Mouse (Mus musculus) mature B cell (primary cell): ENCODE results near the gene Nrip1.

Experiments used
- in situ Hi-C: fragments of 300-500 bp; cut with MboI; formaldehyde crosslinking; loops from 2 replicates; pipeline ENCODE4 v1.14.3; 2019

Gene Nrip1

DNA sequence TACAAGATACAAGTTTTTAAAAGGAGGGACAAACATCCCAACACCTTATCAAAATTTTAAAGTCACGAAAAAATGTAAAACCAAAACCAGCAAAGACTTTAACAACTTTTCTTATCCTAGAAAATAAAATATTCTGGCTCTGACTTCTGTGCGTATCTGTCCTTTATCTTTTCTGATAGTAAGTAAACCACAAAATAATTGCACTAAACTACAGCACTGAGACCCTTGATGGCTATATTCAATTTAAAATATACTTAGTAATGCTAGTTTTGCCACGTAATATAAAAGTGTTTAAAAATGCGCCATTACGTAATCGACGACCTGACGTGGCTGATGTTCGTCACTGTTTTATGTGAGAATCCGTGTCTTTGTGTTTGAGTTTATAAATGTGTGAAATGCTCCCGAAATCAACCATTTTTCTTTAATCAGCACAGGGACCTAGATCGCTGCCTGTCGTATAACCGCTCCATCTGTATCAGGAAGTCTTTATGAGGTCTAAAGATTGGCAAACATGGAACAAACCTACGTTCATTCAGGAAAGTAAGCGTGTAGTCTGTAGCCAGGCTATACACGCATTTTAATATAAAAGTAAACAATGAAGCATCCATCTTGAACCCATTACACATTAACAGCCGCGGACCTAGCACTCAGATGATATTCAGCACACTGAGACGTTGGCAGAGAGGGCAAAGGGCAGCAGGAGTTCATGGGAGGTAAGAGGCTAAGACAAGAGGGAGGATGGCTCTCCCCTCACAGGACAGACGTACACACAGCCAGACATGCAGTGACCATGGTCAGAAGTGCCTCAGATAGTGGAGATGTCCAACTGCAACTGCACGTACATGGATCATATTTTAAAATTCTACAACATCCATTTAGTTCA, 56.4 kb downstream of the Nrip1 start:
- in situ Hi-C loops = no loop called here

DNA sequence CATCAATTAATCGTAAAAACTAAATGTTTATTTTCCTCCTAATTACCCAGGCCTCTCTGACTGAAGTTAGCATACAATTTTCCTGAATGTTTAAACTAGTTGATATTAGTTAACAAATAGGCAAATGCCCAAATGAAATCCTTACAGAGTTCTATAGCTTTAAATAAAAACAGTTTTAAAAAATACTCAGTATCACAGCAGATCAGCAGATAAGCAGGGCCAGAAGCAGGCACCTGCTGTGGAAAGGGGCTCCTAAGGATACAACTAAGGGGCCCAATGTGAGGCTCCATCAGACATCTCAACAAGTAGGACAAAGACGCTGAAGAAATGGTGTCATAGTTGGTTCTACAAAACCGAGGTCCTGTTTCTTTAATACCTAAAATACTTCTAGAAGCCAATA, 58.0 kb downstream of the Nrip1 start:
- in situ Hi-C loops = no loop called here

DNA sequence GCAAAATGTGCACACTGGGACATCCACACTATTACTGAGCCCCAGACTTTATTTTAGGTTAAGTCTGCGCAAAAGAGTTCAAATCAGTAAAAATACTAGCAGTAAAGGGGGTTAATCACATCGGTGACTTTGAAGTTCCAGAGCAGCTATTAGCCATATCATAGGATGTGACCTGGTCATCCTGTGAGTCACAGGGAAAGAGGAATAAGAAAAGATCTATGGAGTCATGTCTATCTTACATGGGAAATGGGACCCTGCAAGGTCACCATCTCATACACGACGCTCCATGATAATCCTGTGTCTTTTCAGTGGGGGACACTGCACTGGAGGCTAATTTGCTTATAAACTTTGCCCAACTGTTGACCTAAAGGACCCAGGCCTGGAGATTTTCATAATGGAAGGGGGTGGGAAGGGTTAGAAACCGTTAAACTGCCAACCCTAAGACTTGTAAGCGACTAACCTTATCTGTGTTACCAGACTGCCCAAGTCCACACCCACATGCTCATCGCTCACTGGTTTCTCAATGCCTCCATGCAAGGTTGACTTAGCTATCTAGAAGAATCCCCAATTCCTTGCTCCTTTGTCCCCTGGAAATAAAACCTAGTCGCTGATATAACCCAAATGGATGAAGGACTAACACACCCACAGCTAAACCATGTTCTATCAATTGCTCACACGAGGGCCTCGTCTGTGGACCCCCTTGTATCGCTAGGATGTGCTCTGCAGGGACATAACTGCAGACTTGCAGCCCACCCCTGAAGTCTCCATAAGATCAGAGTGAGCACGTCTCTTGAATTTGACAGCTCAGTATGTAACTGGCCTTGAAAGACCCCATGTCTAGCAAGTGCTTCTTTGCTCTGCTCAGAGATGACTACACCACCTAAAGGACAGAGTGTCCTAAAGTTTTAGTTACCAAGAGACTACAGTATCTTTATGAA, 59.3 kb downstream of the Nrip1 start:
- in situ Hi-C loops = no loop called here

DNA sequence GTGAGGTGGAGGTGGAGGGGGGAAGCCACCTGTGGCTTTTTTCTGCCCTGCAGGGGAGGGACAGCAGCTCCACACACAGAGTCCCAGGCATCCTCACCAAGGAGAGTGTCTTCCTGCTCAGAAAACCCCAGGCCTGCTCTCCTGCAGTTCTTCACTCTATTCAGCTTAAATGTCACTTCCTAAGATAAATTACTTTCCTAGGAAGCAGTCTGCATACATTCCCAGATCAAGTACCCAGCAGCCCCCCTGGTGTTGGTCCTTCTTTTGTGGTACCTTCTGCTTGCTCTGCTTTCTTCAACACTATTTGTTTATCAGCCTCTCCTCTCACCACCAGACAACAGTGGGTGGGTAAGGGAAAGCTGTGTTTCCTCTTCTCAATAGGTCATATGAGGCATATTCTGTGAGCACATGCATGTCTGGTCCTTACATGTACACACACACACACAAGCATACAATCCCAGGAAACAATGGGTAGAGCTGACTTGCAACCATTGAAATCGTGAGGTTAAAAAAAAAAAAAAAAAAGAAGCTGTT, 60.7 kb downstream of the Nrip1 start:
- in situ Hi-C loops = no loop called here

DNA sequence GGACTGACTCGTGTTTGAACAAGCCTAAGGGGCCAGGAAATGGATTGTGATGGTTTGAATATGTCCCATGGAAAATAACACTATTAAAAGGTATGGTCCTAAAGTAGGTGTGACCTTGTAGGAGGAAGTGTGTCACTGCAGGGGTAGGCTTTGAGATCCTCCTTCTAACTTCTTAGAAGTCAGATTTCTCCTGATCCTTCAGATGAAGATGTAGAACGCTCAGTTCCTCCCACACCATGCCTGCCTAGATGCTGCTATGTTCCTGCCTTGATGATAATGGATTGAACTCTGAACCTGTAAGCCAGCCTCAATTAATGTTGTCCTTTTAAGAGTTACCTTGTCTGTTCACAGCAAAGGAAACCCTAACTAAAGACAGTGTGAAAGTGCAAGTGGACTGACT, 62.8 kb downstream of the Nrip1 start:
- in situ Hi-C loops = no loop called here

DNA sequence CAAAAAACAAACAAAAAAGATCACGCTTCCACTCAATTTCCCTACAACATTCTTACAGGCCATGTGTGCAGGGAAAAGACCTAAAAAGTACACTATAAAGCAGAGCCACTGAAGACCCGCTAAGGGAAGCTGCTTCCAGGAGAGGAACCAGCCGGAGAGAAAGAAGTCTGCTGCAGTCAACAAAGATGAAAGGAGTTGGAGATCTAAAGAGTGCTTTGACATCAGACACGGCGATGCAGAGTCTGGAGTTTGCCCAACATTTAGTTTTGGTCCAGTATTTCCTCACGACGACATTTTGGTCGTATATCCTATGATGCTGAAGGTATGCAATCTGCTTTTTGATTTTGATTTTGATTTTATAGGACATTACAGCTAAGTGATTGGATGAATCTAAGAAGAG, 63.3 kb downstream of the Nrip1 start:
- in situ Hi-C loops = no loop called here

DNA sequence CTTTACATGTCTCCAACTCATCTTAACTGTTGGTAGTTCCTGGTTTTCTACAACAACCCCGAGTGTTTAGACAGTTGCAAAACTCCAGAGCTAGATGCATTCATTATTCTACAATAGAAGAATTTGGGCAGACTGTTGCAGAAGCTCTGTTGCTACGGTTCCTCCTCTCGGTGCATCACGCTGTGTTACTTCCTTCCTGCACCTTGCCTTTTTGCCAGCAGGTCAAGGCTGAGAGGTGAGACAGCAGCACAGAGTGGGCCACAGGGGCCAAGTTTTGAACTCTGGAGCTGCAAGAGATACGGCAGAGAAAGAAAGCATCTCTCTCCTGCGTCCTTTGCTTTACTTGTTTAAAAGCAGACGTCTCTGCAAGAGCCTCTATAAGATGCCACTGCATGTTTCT, 64.3 kb downstream of the Nrip1 start:
- in situ Hi-C loops = no loop called here

DNA sequence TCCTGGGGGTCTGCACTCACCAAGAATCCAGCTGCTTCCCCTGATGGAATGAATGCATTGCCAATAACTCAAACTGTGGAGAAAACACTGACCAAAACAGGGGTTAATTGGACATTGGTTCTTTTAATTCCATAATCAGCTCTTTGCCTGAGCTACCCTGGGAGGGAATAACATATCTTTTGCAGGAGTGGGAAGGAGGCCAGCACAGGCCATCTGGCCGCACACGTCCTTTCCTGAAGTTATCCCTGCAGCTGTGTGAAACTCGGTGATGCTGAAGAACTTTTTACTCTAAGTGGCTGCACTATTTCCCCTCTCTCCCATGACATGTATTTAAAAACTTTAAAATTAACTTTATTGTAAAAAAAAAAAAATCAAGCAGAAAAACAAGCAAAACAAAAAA, 66.6 kb downstream of the Nrip1 start:
- in situ Hi-C loops = no loop called here

DNA sequence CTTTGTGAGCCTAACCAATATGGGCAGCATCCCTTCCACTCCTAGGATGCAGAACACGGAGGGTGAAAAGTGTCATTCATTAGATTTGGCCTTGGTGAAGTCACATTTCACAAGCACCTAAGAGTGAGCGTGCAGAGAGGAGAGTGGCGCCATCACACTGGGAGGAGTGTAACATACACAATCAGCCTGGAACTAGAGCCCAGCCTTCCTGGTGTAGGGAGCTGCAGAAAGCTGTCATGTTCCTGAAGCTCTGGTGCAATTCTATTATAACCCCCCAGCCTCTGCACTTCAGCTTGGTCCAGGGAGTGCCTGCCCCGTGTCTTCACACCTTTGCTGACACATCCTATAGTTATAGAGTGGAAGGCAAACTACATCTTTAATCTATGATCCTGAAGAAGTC, 67.2 kb downstream of the Nrip1 start:
- in situ Hi-C loops = no loop called here

DNA sequence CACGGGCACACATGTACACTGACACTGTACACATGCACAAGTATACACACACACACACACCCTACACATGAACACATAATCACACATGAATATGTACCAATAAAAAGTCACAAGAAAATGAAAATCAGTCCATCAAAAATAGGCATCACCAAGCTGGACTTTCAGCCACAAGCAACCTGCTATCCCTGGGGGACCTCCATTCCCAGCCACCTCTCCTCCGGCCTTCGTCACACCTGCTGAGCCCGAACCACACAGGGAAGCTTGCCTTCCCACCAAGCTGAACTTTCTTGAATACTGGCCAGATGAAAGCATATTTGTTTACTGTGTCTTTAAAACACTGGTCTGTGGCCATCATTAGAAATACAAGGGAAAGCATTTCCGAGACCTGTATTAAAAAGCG, 70.2 kb downstream of the Nrip1 start:
- in situ Hi-C loops = no loop called here

DNA sequence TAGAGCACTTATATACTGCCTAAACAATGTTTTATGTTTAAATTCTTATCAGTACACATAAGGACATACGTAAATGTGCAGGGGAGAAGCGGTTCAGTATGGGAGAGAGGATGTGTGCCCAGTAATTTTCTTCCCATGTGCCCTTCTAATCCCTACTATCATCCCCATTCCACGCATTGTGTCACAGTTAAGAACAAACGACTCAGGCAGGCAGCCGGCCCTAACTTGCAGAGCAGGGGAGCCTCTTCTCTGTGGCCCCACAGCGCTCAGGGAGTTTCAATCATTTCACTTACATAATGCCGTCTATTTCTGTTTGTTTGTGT, 71.9 kb downstream of the Nrip1 start:
- in situ Hi-C loops = no loop called here

DNA sequence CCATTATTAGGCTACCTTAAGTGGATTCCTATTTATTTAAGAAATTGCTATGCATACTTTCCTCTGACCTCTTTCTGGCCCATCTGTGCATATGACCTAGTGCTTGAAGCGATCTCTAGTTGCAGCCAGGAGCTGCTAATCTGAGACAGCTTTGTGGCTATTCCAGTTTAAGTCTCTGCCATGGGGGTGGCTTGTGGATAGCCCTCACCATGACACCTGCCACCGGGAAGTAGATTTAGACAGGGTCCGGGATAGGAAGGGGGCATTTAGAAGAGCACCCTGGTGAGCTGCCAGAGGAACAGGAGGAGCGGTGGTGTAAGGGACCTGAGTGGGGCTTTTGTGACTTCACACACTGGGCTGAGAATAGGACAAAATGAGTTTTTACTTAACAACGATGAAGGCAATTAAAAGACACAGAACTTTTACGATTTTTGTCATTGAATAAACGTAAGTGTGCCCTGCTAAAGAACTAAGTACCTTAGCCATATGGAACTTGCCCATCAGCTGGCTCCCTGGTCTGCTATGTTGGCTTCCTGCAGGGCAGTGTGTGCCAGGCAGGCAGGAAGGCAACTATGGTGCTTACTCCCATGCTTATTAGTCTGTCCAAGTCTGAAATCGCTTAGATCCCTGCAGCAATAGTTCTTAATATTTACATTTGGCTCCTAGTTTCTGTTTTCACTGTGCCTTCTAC, 72.4 kb downstream of the Nrip1 start:
- in situ Hi-C loops = no loop called here

DNA sequence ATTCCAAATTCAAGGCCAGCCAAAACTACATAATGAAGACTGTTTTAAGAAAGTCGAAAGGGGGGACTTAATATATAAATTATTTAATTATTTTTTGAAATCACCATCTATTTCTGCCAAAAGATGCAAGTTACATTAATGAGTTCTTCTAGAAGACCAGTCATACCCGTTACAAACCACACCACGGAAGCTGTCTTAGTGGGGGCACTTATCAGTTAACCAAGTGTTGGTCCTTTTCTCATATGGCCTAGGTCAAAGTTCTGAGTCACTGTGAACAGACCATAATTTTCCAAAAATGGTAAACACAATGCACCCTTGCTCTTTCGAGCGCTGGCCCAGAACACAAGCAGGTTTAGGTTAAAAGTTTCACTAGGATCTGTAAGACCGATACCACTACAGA, 73.2 kb downstream of the Nrip1 start:
- in situ Hi-C loops = no loop called here

DNA sequence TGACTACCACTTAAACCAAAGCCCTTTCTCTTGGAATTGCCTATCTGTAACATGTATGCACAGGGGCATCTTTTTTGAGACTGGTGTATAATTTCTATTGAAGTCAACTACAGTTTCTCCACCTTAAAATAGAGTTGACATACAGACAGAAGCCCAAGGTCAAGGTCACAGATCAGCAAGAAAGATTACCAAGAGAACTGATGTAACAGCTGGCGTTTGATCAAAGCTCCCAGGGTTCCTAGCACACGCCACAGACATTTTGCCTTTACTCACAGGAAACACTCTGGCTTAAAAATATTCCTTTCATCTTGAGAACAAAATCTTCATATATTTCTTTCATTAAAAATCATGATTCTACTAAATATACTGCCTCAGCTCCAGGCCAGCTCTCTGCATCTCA, 74.1 kb downstream of the Nrip1 start:
- in situ Hi-C loops = no loop called here

DNA sequence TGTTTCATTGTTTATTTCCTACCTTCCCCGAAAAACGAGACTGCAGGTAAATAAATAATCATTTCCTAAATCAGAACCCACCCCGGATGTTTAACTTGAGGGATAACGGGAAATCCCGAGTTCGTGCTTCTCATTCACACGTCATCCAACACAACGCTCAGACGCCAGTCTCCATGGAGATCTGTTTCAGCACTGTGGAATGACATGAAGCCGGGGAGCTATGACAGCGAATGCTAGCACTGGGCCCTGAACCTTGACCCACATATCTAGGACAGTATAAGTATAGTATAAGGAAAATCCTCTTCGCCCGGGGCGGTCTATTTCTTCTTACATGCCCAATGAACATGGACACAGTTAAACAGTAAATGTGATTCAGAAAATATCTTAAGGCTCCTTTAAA, 78.3 kb downstream of the Nrip1 start:
- in situ Hi-C loops = no loop called here

DNA sequence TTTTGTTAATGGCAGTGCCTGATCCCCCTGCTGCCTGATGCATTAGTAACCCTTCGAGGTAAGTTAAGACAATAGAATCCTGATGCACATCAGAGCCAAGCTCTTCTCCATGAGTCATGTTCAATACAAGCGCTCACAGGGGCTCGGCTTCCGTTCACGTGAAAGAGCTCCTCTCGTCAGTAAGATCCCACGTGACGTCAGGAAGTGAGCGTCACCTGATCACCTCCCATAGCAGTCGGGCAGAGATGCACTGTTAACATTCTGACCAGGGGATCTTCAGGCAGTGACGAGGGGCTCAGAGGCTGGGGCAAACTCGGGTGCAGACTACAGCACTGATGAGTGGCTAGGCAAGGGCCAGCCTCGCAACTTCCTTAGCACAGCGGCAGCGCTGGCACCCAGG, 79.1 kb downstream of the Nrip1 start:
- in situ Hi-C loops = no loop called here

DNA sequence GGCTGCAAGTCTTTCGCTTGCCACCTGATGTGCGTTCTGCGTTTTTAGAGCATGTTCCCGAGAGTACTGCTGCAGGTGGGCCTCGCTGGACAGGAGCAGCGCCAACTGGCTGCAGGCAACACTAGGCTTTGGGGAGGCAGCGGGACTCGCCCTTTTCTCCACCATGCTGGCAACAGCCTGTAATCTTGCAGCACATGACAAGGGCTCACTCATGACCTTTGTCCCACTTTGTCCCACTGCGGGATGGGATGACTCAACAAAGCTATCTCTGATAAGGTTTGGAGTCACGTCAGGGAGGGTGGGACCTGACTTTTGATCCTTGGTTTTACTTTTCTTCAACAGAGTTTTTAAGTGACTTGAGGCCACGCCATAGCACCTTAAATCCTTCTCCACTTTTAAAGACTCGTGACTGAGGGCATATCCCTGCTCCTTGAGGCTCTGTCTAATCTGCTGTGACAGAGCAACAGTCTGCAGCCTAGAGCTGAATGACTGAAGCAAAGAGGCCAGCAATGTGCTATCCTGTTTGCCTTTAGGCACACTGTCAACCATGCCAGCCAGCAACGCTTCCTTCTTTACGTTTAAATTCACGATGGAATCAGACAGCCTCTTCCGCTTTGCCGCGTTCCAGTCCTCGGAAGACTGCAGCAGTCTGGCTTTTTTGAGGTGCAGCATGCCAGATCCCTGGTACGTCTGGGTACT, 79.7 kb downstream of the Nrip1 start:
- in situ Hi-C loops = no loop called here

DNA sequence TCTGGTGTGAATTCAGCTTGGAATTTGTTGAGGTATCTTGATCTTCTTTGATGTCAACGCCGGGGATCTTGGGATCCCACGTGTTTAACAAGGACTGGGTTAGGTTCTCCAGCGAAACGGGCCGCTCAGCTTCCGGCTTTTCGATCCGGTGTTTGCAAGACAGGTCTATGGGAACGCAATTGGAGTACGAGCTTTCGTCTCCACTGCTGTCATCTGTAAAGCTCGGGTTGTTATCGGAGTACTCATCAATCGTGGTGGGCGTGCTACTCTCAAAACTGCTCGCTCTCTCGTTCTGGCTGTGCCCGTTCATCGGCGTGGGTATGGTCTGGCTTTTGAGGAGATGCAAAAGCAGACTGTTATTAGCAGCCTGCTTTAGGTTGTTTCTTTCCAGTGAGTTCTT, 80.5 kb downstream of the Nrip1 start:
- in situ Hi-C loops = no loop called here

DNA sequence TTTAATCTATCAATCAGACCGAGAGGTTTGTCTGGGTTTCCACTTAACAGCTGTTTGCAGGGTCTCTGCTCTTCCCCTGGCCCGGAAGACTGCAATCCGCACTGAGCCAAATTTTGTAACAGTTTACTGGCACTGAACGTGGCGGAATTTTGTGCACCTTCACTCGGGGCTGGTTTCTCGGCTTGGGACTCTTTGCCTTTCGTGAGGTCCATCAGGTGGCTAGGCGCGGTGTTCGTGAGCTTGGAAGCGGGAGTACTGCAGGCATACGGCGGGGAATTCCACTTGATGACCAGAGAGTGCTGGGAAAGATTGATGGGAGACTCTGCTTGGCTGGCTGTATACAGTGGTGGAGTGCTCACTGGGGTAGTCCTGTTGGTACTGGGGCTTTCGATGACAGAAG, 81.0 kb downstream of the Nrip1 start:
- in situ Hi-C loops = no loop called here

DNA sequence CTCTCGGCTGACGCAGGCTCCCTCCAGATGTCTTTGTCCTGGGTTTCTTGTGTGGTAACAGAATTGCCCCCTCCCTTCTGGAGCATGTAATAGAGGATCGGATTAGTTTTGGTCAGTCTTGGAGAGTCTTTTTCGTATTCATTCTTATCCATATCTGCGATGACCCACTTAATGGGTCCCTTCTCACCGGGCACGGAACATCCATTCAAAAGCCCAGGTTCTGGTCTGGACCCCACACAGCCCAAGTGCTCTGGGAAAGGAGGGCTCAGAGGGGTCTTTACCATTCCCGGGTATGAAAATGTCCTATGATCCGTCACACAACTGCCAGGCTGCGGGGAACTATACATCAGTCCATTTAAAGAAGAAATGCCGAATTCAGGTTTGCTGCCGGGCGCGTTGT, 82.3 kb downstream of the Nrip1 start:
- in situ Hi-C loops = no loop called here

DNA sequence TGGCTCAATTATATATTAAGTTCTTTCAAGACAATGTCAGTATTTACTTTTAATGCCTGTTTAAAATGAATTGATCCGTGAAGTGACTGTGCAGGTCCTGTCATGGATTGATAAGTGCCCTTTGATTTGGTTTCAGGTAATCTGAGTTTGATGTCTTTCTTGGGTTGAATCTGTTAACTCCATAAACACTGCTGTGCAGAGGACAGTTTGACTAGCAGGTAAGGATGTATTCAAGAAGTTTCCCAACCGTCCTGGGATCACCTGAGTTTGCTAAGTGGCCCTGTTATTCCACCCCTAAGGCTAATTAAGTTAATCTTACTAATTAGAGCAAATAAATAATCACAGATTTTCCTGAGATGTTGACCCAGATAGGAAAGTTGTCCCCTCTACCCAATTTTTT, 84.1 kb downstream of the Nrip1 start:
- in situ Hi-C loops = no loop called here

DNA sequence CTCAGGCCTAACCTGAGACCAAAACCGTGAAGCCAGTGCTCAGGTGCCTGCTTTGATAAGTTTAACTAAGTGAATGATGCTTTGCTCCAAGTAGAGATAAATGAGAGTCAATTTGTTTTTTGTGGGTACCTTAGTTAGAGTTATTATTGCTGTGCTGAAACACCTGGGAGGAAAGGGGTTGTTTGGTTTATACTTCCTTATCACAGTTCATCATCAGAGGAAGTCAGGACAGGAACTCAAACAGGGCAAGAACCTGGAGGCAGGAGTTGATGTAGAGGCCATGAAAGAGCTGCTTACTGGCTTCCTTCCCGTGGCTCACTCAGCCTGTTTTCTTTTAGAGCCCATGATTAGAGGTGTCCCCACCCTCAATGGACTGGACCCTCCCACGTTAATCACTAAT, 89.8 kb downstream of the Nrip1 start:
- in situ Hi-C loops = no loop called here
